Mouse (Mus musculus): Measurements from ENCODE around the gene Pkn1. TPM values are rescaled to one million over a fixed set of nuclear protein-coding genes. Genes with fewer than 3 reads are reported as not detected.

Gene Pkn1
- polyA plus RNA-seq, 1 experiment from 2014 or later: 37.7 TPM

DNA sequence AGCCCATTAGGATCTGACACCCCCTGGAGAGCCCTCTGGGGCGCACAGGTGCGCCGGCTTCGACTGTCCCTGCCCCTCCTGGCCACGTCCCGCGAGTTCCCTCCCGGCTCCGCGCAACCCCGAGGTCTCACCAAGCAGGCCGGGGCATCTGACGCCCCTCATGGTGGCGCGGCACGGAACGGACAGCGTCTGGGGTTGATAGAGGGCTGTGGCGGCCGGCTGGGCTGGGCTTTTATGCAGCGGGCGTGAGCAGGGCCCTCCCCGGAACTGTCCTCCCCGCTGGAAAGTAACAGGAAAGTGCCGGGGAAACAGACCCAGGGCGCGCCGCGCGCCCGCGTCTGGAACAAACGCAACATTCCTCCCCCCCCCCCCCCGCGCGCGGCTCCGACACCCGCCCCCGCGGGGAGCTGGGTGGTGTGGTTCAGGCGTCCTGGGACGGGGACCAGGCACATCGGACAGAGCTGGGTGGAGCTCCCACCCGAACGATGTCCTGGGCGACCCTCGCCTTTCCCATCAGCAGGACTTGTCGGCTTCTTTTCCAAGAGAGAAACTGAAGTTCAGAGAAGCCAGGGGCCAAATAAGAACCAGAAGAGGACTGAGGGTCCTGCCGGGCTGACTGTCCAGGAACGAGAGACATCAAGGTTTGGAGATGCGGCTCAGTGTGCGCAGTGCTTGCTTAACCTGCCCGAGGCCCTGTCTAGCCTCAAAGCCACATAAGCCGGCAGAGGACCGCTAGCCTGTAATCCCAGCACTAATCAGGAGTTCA, 42.2 kb upstream of the Pkn1 start, which contains the start of gene Adgre5:
Adgre5 (minus strand) TSS at position 351 of the 766 bp plus-strand sequence.
- TF ChIP-seq CTCF (IDR thresholded peaks at IDR 0.05; ENCODE audit: low read depth): no peak
- H3K4me3 ChIP-seq (ENCODE audit: low read depth, low read length): peak within 1 kb of the TSS; percentile 58
- H3K9ac ChIP-seq: peak within 1 kb of the TSS; percentile 71
- ATAC-seq (ENCODE audit: insufficient read depth): peak; percentile 76
- no peaks in the 10 kb centered on the region for H3K9me3 ChIP-seq (ENCODE audit: low read depth, low read length)
- H3K36me3 ChIP-seq (ENCODE audit: insufficient read depth): no peaks in the 10 kb centered on the region
- DNase-seq: peak; percentile 87
- 0 out of 2 replicates have a peak, but pooled peaks cover 3% of the 10 kb centered on the region for H3K27me3 ChIP-seq (ENCODE audit: insufficient read depth, low read length)
- H3K27ac ChIP-seq (ENCODE audit: low read depth): peak within 1 kb of the TSS; percentile 84
- H3K4me2 ChIP-seq: peak within 1 kb of the TSS; percentile 92
- peaks cover 16% of the 10 kb centered on the region for H3K4me1 ChIP-seq (ENCODE audit: insufficient read depth)
- WGBS: under 1% methylated on average over 54 of the region's 56 CpGs

DNA sequence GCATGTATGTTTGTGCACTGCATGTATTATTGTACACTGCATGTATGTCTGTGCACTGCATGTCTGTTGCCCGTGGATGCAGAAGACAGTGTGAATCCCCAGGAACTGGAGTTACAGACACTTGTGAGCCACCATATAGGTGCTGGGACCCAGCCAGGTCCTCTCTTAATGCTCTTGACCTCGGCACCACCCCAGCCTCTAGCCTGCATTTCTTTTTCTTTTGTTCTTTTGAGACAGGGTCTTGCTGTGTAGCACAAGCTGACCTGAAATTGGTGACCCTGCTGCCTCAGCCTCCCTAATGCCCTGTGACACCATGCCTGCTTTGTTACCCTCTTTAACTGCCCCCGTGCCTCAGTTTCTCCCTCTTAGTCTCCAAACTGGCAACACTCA, 41.6 kb upstream of the Pkn1 start:
- H3K4me2 ChIP-seq: peak overlapping the region; percentile 92
- no peaks in the 10 kb centered on the region for H3K9me3 ChIP-seq (ENCODE audit: low read depth, low read length)
- H3K27me3 ChIP-seq (ENCODE audit: insufficient read depth, low read length): 0 out of 2 replicates have a peak, but pooled peaks cover 3% of the 10 kb centered on the region
- H3K27ac ChIP-seq (ENCODE audit: low read depth): peak overlapping the region; percentile 84
- peaks cover 16% of the 10 kb centered on the region for H3K4me1 ChIP-seq (ENCODE audit: insufficient read depth)
- no peaks in the 10 kb centered on the region for H3K36me3 ChIP-seq (ENCODE audit: insufficient read depth)
- DNase-seq: no peak
- ATAC-seq (ENCODE audit: insufficient read depth): peak; percentile 9; the same call in 1 of the 2 replicates
- TF ChIP-seq CTCF (IDR thresholded peaks at IDR 0.05; ENCODE audit: low read depth): no peak
- peak overlapping the region; percentile 58 for H3K4me3 ChIP-seq (ENCODE audit: low read depth, low read length)
- peak overlapping the region; percentile 71 for H3K9ac ChIP-seq
- 12% methylated on average over 3 of the region's 3 CpGs for WGBS

DNA sequence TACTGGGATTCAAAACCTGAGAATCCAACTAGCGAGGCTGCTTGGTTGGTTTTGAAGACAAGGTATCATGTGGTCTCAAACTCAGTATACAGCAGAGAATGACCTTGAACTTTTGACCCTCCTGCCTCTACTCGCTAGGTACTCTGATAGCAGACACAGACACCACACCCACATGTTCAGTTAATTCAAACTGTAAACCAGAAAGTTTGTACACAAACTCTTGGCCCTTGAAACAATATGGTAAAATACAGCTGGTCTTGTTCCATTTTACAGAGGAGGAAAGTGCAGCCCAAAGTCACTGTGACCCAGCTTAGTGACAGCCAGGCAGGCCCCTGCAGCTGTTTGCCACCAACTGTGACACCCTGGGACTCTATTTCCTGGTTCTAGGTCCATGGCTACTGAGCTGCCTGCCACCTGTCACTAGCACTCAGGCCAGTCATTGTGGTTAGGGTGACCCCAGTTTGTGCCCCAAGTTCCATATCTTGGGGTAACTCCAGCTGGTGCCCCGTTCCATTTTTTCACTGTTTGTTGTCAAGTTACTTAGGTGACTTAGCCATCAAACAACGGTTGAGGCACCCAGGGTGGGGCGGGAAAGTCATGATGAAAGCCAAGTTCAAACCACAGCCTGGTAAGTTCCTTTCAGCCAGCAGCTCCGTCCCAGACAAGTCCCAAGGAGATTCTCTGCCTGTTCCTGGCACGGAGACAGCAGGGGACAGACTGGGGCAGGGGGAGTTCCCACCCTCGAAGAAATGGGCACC, 40.9 kb upstream of the Pkn1 start:
- DNase-seq (peak; percentile 36), ATAC-seq (ENCODE audit: insufficient read depth) (no peak)
- Histone ChIP-seq H3K9ac (peak overlapping the region; percentile 29; the same call in 1 of the 2 replicates), H3K4me1 (ENCODE audit: insufficient read depth) (peaks cover 16% of the 10 kb centered on the region), H3K36me3 (ENCODE audit: insufficient read depth) (no peaks in the 10 kb centered on the region), H3K27me3 (ENCODE audit: insufficient read depth, low read length) (0 out of 2 replicates have a peak, but pooled peaks cover 3% of the 10 kb centered on the region), H3K4me2 (peak overlapping the region; percentile 92), H3K9me3 (ENCODE audit: low read depth, low read length) (no peaks in the 10 kb centered on the region), H3K4me3 (ENCODE audit: low read depth, low read length) (peak overlapping the region; percentile 58), H3K27ac (ENCODE audit: low read depth) (peak overlapping the region; percentile 84)
- WGBS: 24% methylated on average over 8 of the region's 8 CpGs
- no peak for TF ChIP-seq CTCF (IDR thresholded peaks at IDR 0.05; ENCODE audit: low read depth)

DNA sequence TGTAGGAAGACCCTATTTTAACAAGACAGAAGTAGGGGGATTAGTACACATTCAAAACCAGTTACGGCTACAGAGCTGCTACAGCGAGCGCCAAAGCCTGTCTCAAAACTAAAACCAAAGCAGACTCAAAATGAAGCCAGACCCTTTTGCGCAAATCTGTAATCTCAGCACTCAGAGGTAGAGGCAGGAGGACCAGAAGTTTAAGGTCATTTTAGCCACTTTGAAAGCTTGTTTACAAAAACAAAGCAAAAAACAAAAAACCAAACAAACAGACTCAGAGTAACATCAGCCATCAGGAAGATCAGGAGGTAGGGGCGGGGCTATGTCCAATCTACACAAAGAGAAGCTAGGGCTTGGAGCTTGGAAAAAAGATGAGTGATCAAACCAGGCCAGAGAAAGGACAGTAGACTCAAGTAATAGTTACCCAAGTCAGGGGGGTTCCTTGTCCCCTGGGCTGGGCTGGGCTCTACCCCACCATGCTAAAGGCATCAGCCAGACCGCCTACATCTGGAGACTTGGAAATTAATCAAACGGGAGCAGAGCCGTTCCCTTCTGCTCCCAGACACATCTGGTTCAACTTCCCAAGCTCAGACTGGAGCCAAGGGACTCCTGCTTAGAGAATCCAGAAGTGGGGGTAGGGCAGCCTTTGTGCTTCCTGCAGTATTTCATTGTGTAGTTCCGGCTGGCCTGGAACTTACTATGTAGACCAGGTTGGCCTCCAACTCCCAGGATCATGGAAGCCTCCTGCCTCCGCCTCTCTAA, 40.2 kb upstream of the Pkn1 start:
- Histone ChIP-seq H3K27ac (ENCODE audit: low read depth) (peak overlapping the region; percentile 84), H3K4me3 (ENCODE audit: low read depth, low read length) (peak overlapping the region; percentile 58; the same call in 1 of the 2 replicates), H3K9ac (no peak overlapping the region; the same call in 1 of the 2 replicates), H3K27me3 (ENCODE audit: insufficient read depth, low read length) (0 out of 2 replicates have a peak, but pooled peaks cover 3% of the 10 kb centered on the region), H3K4me1 (ENCODE audit: insufficient read depth) (peaks cover 16% of the 10 kb centered on the region), H3K36me3 (ENCODE audit: insufficient read depth) (no peaks in the 10 kb centered on the region), H3K9me3 (ENCODE audit: low read depth, low read length) (no peaks in the 10 kb centered on the region), H3K4me2 (peak overlapping the region; percentile 92)
- TF ChIP-seq CTCF (IDR thresholded peaks at IDR 0.05; ENCODE audit: low read depth): no peak
- 55% methylated on average over 10 of the region's 10 CpGs for WGBS
- DNase-seq: peak; percentile 83
- peak; percentile 47 for ATAC-seq (ENCODE audit: insufficient read depth)

DNA sequence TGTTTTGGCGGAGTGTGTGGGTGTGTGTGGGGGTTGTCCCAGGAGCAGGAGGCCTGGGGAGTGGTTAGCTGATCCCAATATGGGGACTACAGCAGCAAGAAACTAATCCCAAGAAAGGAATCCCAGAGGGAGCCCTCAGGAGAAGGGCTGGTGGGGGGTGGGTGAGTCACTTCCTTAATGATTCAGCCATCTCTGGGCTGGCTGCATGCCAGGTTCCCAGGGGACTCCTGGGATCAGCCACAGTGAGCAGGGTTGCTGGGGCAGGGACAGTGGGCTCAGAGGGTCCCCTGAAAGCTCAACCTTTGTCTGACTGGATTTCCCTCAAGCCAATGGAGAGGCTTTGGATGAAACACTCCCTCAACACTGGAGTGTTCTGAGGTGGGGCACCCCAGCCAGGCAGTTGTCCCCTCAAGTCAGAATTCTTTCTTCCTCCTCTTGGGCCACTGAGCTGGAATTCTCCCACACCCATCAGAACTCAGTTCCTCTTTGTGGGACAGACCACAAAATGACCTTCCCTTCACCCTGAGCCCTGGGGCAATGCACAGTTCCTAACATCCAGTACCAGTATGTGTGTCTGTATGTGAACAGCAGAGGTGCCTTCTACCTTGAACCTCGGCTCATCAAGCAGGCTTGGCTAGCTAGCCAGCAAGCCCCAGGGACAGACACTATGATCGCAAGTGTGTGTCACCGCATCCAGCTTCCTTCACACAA, 39.0 kb upstream of the Pkn1 start:
- 66% methylated on average over 4 of the region's 4 CpGs for WGBS
- peak overlapping the region; percentile 92 for H3K4me2 ChIP-seq
- TF ChIP-seq CTCF (IDR thresholded peaks at IDR 0.05; ENCODE audit: low read depth): no peak
- peaks cover 16% of the 10 kb centered on the region for H3K4me1 ChIP-seq (ENCODE audit: insufficient read depth)
- H3K36me3 ChIP-seq (ENCODE audit: insufficient read depth): peaks cover 6% of the 10 kb centered on the region; the same call in 1 of the 2 replicates
- DNase-seq (peak; percentile 81), ATAC-seq (ENCODE audit: insufficient read depth) (no peak)
- H3K9ac ChIP-seq: no peak overlapping the region; the same call in 1 of the 2 replicates
- H3K4me3 ChIP-seq (ENCODE audit: low read depth, low read length): no peak overlapping the region
- H3K9me3 ChIP-seq (ENCODE audit: low read depth, low read length): no peaks in the 10 kb centered on the region
- H3K27me3 ChIP-seq (ENCODE audit: insufficient read depth, low read length): 0 out of 2 replicates have a peak, but pooled peaks cover 3% of the 10 kb centered on the region
- peak overlapping the region; percentile 47 for H3K27ac ChIP-seq (ENCODE audit: low read depth)

DNA sequence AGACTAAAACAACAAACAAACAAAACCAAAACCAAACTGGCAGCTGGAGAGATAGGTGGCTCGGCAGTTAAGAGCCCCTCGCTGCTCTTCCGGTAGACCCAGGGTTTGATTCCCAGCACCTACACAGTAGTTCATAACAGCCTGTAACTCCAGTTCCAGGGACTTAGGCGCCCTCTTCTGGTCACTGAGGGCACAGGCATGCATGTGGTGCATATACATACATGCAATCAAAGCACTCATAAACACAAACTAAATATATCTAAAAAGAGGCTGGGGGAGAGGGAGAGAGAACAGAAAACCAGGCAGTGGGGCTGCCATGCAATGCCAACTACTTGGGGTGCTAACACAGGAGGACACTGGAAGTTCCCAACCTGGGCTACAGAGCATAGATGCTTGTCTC, 38.4 kb upstream of the Pkn1 start:
- Histone ChIP-seq H3K27me3 (ENCODE audit: insufficient read depth, low read length) (no peaks in the 10 kb centered on the region), H3K4me3 (ENCODE audit: low read depth, low read length) (no peak overlapping the region), H3K4me1 (ENCODE audit: insufficient read depth) (peaks cover 16% of the 10 kb centered on the region), H3K27ac (ENCODE audit: low read depth) (0 out of 2 replicates have a peak overlapping the region, but pooled peaks have one; percentile 12), H3K9ac (no peak overlapping the region), H3K9me3 (ENCODE audit: low read depth, low read length) (no peaks in the 10 kb centered on the region), H3K4me2 (peak overlapping the region; percentile 92), H3K36me3 (ENCODE audit: insufficient read depth) (peaks cover 6% of the 10 kb centered on the region; the same call in 1 of the 2 replicates)
- 91% methylated on average over 4 of the region's 4 CpGs for WGBS
- no peak for ATAC-seq (ENCODE audit: insufficient read depth)
- peak; percentile 40; the same call in 1 of the 2 replicates for TF ChIP-seq CTCF (IDR thresholded peaks at IDR 0.05; ENCODE audit: low read depth)
- DNase-seq: no peak
